Mouse (Mus musculus) heart, postnatal 36 days (tissue): ENCODE measurements around the gene Phactr4. TPM values are rescaled to one million over a fixed set of nuclear protein-coding genes. Genes with fewer than 3 reads are reported as not detected.

ENCODE experiments used
- DNase-seq, 2 experiments: peaks; one replicate each; pipeline ENCODE4 v3.0.0; 2021 to 2022
- intact Hi-C: fragments of 180-260 bp; cut with DNase I; formaldehyde crosslinking; loops from one replicate; pipeline ENCODE4 v1.15.1; 2025
- total RNA-seq, 2 experiments: library from RNA; stranded (reverse); gene quantifications; 2 replicates each; pipeline ENCODE4 v1.2.3; 2021

The Phactr4 gene
- total RNA-seq, 2 experiments from 2014 or later, result 23.4 to 27.1 TPM

DNA sequence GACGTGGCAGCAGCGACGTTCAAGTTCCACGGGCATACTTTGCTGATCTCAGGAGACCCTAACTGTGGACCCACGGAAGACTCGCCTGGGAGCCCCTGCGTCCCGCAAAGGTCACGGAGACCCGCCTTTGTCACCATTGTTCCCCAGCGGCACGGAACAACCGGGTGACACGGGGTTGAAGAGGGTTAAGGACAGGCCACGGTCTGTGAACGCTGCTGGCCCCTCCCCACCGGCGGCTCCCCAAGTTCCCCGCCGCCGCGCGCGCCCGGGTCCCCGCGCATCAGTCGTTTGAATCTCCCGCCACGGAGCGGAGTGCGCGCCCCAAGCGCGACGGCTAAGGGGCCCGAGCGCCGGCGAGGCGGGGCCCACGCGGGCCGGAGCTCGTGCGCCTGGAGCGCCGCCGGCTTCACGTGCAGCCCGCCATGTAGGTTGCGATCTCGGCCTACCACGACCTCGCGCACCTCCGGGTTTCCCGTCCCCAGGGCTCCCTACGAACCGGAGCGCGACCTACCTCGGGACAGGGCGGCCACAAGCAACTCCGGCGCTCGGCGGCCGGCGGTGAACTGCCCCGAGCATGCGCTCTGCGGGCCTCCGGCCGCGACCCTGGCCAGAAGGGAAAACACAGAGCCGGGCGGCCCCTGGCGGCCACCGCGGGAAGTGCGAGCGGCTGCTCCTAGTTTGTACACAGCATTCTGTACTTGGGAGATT is 77.0 kb downstream of the Phactr4 start:
- DNase-seq, result peak; percentile 98 to 99
- intact Hi-C loops, result loop anchor here (1.0 to 5.0 kb wide), 3 partner anchors 52 to 253 kb away; no protein-coding TSS in a partner anchor

DNA sequence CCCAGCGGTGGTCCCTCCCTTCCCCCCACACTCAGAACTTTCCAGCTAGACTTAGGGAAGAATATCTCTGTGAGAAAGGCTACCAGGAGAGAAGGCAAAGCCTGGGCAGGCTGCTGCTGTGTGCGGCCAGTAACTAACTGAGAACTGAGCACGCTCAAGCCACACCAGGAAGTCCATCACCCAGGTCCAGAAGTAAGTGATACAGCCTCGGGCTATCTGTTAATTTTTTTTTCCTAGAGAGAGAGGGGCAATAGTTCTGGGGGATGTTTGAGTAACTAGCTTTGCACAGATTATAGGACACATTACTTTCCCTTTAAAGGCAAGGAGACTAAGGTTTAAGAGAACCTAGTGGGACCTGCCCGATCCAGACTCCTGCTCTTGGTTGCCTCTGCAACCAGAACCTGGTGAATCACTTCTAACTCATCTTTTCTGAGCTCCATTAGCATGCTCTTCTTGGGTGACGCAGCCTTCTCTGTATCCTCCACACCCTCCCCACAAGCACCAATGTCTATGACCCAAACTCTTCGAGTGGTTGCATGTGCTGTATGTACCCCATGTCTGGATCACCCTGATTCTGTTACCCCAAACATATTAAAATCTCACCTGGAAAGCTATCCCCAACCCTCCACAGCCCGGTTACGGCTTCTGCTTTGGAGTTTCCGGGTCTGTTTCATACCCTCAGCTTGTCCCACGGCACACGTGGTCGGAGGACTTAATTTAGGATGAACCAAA is 77.7 kb downstream of the Phactr4 start:
- intact Hi-C loops, result loop anchor here (1.0 to 5.0 kb wide), 3 partner anchors 51 to 252 kb away; no protein-coding TSS in a partner anchor

DNA sequence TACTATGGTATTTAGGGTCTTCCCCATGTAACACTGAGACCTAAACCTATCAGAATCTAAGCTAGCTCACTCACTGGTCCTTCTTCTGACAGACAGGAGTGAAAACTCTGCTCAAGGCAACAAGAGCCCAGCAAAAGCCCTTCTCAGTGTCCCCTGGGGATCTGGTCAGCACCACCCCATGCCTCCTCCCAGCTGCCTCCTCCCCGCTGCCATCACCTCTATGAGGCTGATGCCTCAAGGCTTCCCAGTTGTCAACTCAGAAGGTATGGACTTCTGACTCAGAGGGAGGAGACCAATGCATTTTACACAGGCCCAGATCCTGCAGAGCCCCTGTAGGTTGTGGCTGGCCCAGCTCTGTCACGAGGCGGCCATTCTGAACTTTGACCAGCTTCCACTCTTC is 80.8 kb downstream of the Phactr4 start:
- DNase-seq, result no peak
- intact Hi-C loops, result no loop called here

More for the DNA sequence above, 77.7 kb downstream of the Phactr4 start:
- no peak for DNase-seq

DNA sequence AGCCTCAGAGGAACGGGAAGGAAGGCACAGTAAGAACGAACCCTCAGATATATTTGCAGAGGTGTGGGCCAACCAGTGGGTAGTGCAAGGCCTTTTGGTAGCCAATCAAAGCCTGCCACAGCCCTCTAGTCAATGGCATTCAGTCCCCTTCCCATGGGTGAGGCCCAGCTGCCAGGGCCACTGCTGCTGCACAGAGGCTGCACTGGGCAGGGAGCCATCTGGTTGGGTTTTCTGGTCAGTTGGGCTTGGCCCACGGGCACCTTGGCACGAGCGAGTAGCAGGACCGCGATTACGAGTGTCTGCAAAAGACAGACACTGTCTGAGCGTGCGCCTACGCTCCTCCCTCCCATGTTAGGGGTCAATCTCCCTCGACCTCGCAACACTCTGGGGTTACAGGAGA is 83.3 kb downstream of the Phactr4 start:
- DNase-seq, result peak; percentile 45 to 52
- intact Hi-C loops, result no loop called here

DNA sequence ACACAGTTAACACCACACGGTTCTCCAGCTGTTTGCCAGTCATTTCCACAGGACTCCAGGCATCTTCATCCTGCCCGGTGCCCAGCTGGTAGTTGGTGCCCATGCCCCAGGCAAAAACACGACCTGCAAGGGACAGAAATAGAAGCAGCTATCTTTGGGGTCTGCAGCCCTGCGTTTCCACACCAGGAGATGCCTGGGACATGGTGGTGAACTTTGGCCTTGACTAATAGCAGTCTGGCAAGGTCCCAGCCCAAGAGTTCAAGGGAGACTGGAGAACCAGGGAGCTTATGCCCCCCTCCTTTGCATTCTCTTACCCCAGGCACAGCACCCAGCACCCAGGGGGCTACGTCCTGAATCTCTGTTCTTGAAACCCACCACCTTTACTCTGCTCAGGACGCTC is 89.4 kb downstream of the Phactr4 start:
- no peak for DNase-seq
- intact Hi-C loops, result no loop called here

DNA sequence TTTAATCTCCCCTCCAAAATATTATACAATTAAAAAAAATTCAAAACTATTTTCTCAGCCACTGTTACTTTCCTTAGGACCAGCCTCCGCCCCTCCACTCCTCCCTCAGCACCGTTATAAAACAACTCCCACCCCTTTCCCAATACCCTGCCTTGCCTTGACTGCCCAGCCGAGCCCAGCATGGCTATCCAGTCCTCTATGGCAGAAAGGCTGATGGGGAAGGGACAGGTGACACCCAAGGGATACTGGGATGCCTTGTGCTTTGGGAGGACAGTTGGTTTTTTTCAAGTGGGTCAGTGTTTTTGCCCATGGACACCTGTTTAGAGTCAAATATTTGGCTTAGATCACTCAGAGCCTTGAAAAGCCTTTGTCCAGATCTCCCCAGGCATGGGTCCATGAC is 90.3 kb downstream of the Phactr4 start:
- no peak for DNase-seq
- intact Hi-C loops, result no loop called here

DNA sequence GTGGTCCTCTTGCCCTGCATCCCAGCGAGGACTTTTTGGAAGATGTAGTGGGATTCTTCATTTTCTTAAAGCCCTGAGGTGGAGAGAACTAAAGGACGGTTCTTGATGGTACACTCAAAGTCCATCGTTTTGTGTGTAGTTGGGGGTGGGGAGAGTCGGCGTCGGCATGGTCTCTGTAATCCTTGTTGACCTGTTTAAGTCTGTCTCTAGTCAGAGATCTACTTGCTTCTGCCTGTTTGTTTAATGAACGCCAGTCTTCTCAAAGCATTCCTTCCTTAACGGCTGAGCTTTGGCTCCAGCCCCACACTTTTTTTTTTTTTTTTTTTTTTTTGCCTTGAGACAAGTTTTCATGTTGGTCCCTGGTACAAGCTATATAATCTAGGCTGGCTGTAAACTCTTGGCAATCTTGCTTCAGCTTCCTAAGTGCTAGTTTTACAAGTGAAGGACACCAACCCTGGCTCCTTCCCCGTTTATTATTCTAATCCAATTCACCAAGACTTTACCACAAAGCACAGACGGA is 92.4 kb downstream of the Phactr4 start:
- intact Hi-C loops, result loop anchor here (2.0 kb wide), 2 partner anchors 21 to 55 kb away; partner anchors contain the start of gene Taf12
- peak in 1 of 2 experiments; percentile 15 for DNase-seq

DNA sequence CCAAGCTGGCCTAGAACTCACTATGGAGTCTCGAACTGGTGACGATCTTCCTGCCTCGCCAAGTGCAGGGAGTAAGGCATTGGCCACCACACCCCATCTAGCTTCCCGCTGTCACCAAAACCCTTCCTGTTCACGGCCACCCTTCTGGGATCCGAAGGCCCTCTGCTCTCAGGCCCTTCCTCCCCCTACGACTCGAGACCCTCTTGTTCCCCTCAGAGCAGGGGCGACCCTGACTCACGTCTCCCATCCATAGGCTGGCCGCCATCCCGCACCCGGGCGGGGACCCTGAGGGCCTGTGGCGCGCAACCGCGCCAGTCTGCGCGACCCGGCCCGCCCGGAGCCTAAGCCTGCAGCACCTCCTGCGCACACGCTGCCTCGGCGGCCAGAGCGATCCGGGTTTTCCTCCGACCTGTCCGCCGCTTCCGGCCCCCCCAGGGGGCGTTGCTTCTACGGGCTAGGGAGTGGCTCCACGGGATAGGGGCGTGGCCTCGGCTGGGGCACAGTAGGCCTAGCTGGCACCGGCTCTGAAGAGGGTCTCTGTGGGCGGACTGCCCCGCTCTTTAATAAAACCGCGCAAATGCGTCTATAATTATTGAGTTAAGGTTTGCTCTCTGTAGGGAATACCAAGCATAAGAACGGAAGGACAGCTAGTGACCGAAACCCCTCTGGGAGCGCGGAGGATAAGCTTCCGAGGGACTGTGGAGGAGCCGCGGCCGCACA is 93.0 kb downstream of the Phactr4 start, which contains the start of gene Trnau1ap:
Gene Trnau1ap (minus strand): TSS at position 424 of the 720 bp plus-strand sequence.
- peak; percentile 88 for DNase-seq
- intact Hi-C loops, result loop anchor here (2.0 kb wide), 2 partner anchors 20 to 54 kb away; partner anchors contain the start of gene Taf12

DNA sequence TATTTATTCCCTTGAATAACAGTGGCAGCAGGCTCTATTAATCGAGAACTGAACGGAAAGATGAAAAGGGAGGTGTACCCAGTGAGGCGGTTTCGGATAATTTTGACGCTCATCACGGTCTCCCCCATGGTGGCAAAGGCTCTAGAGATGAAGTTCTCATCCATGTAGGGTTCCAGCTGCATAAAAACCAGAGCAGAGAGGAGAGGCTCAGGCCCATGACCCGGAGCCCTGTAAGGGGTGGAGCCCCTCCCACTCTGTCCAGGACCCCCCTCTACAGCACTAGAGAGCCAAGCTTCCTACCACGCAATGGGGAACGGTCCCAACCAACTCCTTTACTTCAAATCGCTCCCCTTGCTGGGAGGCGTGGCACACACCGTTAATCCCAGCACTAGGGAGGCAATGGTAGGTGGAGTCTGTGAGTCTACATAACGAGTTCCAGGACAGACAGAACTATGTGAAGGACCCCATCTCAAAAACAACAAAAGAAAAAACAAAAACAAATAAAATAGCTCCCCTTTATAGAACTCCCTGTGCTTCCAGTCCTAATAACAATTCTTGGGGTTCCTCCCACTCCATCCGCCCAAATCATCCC is 93.8 kb downstream of the Phactr4 start:
- intact Hi-C loops, result loop anchor here (2.0 kb wide), 2 partner anchors 20 to 54 kb away; partner anchors contain the start of gene Taf12
- DNase-seq, result no peak

DNA sequence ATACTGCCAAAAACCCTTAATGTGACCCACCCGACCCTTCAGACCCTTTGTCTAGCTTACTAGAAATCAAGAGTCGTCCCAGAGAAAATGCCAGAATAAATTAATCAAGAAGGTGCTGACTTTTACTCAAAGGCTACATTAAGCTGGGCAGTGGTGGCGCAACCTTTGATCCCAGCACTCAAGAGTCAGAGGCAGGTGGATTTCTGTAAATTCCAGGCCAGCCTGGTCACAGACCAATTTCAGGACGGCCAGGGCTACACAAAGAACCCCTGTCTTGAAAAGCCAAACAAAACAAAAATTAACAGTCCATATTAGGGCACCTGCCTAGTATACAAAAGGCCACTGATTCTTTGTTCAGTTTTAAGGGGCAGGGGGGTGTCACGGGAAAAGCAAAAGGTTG is 95.8 kb downstream of the Phactr4 start:
- intact Hi-C loops, result no loop called here

DNA sequence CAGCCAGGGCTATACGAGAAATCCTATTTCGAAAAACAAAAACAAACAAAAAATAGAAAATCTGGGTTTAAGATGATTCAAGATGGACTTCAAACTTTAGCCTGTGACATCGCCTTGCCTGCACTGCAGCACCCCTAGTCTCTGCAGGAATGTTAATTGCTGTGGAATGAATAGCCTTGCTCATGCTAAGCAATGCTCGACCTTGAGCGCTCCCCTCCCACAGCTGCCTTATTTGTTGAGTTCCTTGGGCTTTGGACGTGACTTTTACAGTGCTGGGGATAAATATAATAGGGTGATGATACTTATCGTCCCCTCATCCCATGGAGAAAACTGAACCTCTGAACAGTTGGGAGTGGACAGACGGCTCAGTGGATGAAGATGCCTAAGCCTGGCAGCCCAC is 106.6 kb downstream of the Phactr4 start:
- intact Hi-C loops, result no loop called here
- DNase-seq, result no peak

More for the DNA sequence above, 95.8 kb downstream of the Phactr4 start:
- no peak for DNase-seq

DNA sequence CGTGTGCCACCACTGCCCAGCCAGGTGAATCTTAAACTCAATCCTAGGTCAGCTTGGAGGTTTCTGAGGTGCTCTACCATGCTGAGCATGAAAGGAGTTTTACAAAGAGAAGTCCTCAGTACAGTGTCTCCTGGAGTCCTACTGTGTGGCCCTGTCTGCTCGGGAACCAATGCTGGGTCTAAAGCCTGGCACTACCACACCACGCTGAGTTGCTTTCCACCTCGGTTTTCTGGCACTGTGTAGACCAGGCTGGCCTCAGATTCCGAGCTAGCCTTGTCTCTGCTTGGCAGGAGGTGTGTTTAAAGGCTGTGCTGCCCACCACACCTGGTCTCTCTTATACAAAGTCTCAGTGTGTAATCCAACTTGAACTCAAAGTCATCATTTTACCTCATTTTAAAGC is 109.7 kb downstream of the Phactr4 start:
- intact Hi-C loops, result no loop called here

DNA sequence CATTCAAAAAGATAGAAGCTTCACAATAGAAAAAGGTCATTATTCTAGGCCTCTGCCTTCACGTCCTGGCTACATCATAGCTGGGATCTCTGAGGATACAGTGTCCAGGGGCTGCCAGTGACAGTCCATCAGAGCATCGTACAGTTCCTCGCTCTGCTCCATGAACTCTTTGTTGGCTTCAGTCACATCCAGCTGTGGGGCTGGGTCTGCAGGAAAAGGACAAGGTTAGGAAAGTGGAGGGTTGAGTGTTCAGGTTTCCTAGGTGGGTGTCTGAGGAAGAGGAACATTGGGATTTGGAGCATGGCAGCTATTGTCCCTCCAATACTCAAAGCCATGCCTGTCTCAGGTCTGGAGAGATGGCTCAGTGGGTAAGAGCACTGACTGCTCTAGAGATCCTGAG is 110.5 kb downstream of the Phactr4 start:
- intact Hi-C loops, result no loop called here
- no peak for DNase-seq

More for the DNA sequence above, 109.7 kb downstream of the Phactr4 start:
- no peak for DNase-seq

DNA sequence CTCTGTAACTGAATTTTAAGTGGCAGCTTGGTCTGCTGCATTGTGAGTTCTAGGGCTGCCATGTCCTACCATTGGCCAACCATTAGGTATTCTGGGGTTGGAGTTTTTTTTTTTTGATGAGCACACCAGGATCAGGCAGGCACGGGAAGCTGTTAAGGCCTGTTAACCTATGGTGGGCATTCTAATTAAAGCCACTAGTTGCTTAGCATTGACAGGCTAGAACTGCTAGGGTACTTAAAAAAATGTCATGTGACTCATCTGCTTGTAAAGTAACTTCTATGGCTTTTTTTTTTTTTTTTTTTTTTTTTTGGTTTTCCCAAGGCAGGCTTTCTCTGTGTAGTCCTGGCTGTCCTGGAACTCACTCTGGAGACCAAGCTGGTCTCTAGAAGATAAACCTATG is 111.1 kb downstream of the Phactr4 start:
- intact Hi-C loops, result no loop called here
- no peak for DNase-seq

DNA sequence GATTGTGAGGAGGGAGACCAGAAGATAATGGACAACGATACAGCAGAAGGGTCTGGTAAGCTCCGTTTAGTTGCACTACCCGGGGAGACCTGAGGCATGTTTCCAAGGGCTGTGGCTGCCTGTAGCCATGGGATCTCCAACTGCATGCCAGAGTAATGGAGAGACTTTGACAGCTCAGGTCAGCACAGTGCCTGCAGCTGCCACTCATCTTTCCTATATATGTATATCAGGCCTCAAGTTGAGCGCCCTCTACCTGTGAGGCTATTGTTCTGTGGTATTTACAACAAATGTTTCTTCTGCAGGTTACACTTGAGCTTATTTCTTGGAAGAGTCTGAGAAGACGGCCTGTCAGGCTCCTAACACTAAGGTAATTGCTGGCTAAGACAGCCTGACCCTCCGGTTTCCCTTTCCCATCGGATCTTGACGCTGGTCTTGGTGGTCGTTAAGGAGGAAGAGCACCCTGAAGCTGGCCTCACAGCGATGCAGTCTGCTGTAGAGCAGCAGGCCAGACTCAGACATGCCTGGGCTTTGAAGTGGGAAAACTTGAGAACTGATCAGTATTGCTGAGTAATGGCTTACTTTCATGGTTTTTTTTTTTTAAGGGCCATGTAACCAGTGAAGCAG is 112.3 kb downstream of the Phactr4 start:
- intact Hi-C loops, result loop anchor here (2.0 kb wide), 2 partner anchors 19 to 35 kb away; partner anchors contain the start of genes Taf12 and Trnau1ap
- DNase-seq, result peak; percentile 28 to 32

DNA sequence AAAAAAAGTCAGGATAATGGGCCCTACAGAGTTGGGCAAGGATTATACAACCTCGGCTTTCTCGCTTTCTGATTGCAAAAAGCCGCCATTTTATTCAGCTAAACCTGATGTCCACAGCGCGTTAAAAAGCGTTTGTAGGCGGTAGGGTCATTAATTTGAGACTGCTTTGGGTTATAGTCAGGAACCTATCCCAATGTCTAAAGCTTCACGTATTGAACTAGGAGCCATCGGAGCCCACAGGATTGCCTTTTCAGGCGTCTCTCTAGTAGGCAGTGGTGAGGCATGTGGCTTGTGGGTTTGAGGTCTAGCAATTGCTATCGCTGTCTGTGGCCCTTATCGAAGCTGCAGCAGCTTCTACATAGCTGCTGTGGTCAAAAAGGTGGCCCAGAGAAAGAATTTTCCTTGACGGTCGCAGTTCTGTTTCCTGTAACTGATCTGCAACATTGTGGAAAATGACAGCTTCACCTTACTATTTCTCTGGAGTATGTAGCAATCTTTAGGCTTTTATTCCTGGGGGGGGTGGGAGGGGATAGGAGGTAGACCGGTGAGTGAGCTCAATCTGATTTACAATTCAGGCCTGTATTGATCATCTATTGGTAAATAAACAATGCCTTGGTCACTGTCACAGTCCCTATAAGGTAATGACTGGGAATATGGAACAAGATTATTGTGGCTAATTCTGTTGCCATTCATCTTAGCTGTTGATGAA is 113.0 kb downstream of the Phactr4 start:
- peak in 1 of 2 experiments; percentile 21 for DNase-seq
- intact Hi-C loops, result loop anchor here (2.0 kb wide), 2 partner anchors 20 to 34 kb away; partner anchors contain the start of genes Taf12 and Trnau1ap

DNA sequence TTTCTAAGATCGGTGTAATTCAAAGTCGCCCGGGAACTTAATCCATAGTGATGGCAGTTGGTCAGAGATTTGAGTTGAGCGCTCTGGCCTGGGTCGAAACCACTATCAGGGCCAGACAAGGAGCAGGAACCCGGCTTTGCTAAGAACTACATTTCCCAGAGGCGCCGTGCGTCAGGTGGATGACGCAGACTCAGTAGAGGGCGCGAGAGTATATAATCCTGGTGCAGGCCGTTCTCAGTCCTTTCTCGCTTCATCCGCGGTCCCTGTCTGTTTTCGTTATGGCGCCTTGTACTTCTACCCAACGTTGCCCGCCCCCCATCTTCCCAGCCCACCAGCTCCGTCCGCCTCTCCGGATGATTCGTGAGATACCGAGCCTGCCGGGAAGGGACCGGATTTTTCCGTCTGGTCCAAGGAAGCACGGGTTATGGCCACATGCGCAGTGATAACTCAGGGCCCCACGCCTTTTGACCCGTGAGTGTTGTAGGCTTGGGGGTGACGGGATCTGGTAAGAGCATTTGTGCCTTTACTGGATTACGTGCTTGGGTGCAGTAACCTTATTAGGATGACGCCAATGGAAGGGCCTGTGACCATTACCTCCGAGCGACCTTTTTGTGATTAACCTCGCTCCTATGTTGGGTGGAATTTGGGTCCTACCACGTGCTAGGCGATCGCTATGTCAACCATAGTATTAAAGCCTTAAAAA is 113.7 kb downstream of the Phactr4 start:
- intact Hi-C loops, result loop anchor here (2.0 kb wide), 2 partner anchors 20 to 34 kb away; partner anchors contain the start of genes Taf12 and Trnau1ap

DNA sequence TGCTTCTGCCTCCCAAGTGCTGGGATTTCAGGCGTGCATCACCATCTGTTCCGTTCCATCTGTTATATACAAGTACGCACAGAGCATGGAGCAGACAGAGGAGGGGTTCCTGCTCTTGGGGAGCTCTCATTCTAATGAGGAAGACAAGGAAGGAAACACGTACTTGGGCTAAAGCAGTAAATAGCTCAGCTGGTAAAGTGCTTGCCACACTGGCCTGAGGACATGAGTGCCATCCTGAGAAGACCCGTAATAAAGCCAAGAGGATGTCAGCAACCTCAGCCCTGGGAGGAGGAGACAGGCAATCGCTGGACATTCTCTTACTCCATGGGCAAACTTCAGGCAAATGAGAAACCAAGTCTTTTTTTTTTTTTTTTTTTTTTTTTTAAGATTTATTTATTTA is 116.3 kb downstream of the Phactr4 start:
- no peak for DNase-seq
- intact Hi-C loops, result no loop called here

More for the DNA sequence above, 113.7 kb downstream of the Phactr4 start:
- peak; percentile 90 to 91 for DNase-seq
